8 mouse cellular contexts compared by ENCODE assay signal in genomic region chrX:99974803-99975202, GRCm38 (mm10). TPM values are rescaled to one million over a fixed set of nuclear protein-coding genes. Genes with fewer than 3 reads are reported as not detected.
DNase-seq lines count a peak whose midpoint lies in the region; ATAC-seq lines count a peak whose summit lies in the region.

No protein-coding gene starts in this region.

- WGBS in kidney, embryonic 14.5 days, result 37% methylated on average over 5 of the region's 5 CpGs
- WGBS in embryonic facial prominence, embryonic 13.5 days, result 36% methylated on average over 5 of the region's 5 CpGs
- 26% methylated on average over 5 of the region's 5 CpGs for WGBS in hindbrain, embryonic 15.5 days
- 25% methylated on average over 5 of the region's 5 CpGs for WGBS in midbrain, embryonic 15.5 days

- no peaks in the 10 kb centered on the region for H3K9me3 ChIP-seq in kidney, embryonic 14.5 days (ENCODE audit: control insufficient read depth, low read length)
- H3K9me3 ChIP-seq in embryonic facial prominence, embryonic 13.5 days, result no peaks in the 10 kb centered on the region
- no peaks in the 10 kb centered on the region for H3K9me3 ChIP-seq in hindbrain, embryonic 15.5 days
- H3K9me3 ChIP-seq in midbrain, embryonic 15.5 days, result no peaks in the 10 kb centered on the region

- no peaks in the 10 kb centered on the region; the same call in 1 of the 2 replicates for H3K27me3 ChIP-seq in kidney, embryonic 14.5 days (ENCODE audit: control insufficient read depth, insufficient read depth, low read length)
- H3K27me3 ChIP-seq in embryonic facial prominence, embryonic 13.5 days, result peaks cover 37% of the 10 kb centered on the region
- H3K27me3 ChIP-seq in hindbrain, embryonic 15.5 days, result peaks cover 8% of the 10 kb centered on the region; the same call in 1 of the 2 replicates
- H3K27me3 ChIP-seq in midbrain, embryonic 15.5 days (replicated peaks), result peaks cover 10% of the 10 kb centered on the region

- no peak overlapping the region for H3K9ac ChIP-seq in kidney, embryonic 14.5 days (ENCODE audit: low read depth, low read length)
- no peak overlapping the region for H3K9ac ChIP-seq in embryonic facial prominence, embryonic 13.5 days
- no peak overlapping the region for H3K9ac ChIP-seq in hindbrain, embryonic 15.5 days
- H3K9ac ChIP-seq in midbrain, embryonic 15.5 days, result no peak overlapping the region

- peak overlapping the region; percentile 49; the same call in 1 of the 2 replicates for H3K4me3 ChIP-seq in kidney, embryonic 14.5 days (ENCODE audit: low read length)
- peak overlapping the region; percentile 57 for H3K4me3 ChIP-seq in embryonic facial prominence, embryonic 13.5 days
- H3K4me3 ChIP-seq in hindbrain, embryonic 15.5 days, result peak overlapping the region; percentile 60
- peak overlapping the region; percentile 58 for H3K4me3 ChIP-seq in midbrain, embryonic 15.5 days

- ATAC-seq in kidney, embryonic 14.5 days (ENCODE audit: low FRiP score, low TSS enrichment), result no peak
- no peak for ATAC-seq in embryonic facial prominence, embryonic 13.5 days (ENCODE audit: insufficient number of reproducible peaks, insufficient read depth, low FRiP score, low TSS enrichment, low read depth)
- peak; percentile 25 for ATAC-seq in hindbrain, embryonic 15.5 days (ENCODE audit: low FRiP score, low read depth)
- ATAC-seq in midbrain, embryonic 15.5 days (replicated peaks), result peak; percentile 21

- H3K36me3 ChIP-seq in kidney, embryonic 14.5 days (ENCODE audit: control insufficient read depth, insufficient read depth, low read length), result no peaks in the 10 kb centered on the region
- H3K36me3 ChIP-seq in embryonic facial prominence, embryonic 13.5 days, result no peaks in the 10 kb centered on the region
- H3K36me3 ChIP-seq in hindbrain, embryonic 15.5 days, result no peaks in the 10 kb centered on the region
- no peaks in the 10 kb centered on the region for H3K36me3 ChIP-seq in midbrain, embryonic 15.5 days (replicated peaks)

- DNase-seq in kidney, postnatal 25 days, result no peak
- DNase-seq in right cerebral cortex, postnatal 25 days, result no peak
- DNase-seq in cerebellum, postnatal 10 days, result no peak
- DNase-seq in left cerebral cortex, postnatal 4 days, result no peak

- H3K27ac ChIP-seq in kidney, embryonic 14.5 days (ENCODE audit: low read depth, low read length), result no peak overlapping the region
- H3K27ac ChIP-seq in embryonic facial prominence, embryonic 13.5 days, result no peak overlapping the region
- H3K27ac ChIP-seq in hindbrain, embryonic 15.5 days (replicated peaks), result no peak overlapping the region
- no peak overlapping the region for H3K27ac ChIP-seq in midbrain, embryonic 15.5 days

- H3K4me2 ChIP-seq in kidney, embryonic 14.5 days (replicated peaks; ENCODE audit: low read depth, low read length), result peak overlapping the region; percentile 79
- peak overlapping the region; percentile 79 for H3K4me2 ChIP-seq in embryonic facial prominence, embryonic 13.5 days
- H3K4me2 ChIP-seq in hindbrain, embryonic 15.5 days, result peak overlapping the region; percentile 91
- peak overlapping the region; percentile 88 for H3K4me2 ChIP-seq in midbrain, embryonic 15.5 days

- intact Hi-C loops in left cerebral cortex, postnatal 4 days (cut with DNase I), result loop anchor here (5.0 kb wide), 1 partner anchor 148 kb away; no protein-coding TSS in a partner anchor

- H3K4me1 ChIP-seq in kidney, embryonic 14.5 days (ENCODE audit: control insufficient read depth, insufficient read depth, low read length), result no peaks in the 10 kb centered on the region
- H3K4me1 ChIP-seq in embryonic facial prominence, embryonic 13.5 days, result no peaks in the 10 kb centered on the region
- H3K4me1 ChIP-seq in hindbrain, embryonic 15.5 days (replicated peaks), result no peaks in the 10 kb centered on the region
- H3K4me1 ChIP-seq in midbrain, embryonic 15.5 days, result peaks cover 3% of the 10 kb centered on the region; the same call in 1 of the 2 replicates

RNA-seq across cellular contexts. Expression of gene Eda, which starts 0.6 kb away (rescaled TPM):
- 1.2 and 1.6 TPM in 2 replicates for polyA plus RNA-seq in kidney, embryonic 14.5 days (2014; fragmentation: Nextera tagmentation; extraction: Ambion mirVana)
- 3.3 TPM in 2 replicates for polyA plus RNA-seq in embryonic facial prominence, embryonic 13.5 days (2015; fragmentation: Nextera tagmentation; extraction: Ambion mirVana)
- polyA plus RNA-seq in hindbrain, embryonic 15.5 days (2015; fragmentation: Nextera tagmentation; extraction: Ambion mirVana), result 2.0 and 2.7 TPM in 2 replicates
- 1.8 and 1.9 TPM in 2 replicates for polyA plus RNA-seq in midbrain, embryonic 15.5 days (2015; fragmentation: Nextera tagmentation; extraction: Ambion mirVana)
- 10 to 100 TPM in 1 of 2 experiments, 1 to 10 TPM in 1; 9.7 to 10.1 TPM for total RNA-seq in left cerebral cortex, postnatal 4 days (2021)

Comparison
In these comparisons a context has a peak if more than half of its experiments do, and no peak if none do; other contexts are left out.
1. ATAC-seq: peak in hindbrain, embryonic 15.5 days (single experiment) and midbrain, embryonic 15.5 days (single experiment); none in kidney, embryonic 14.5 days (single experiment) and embryonic facial prominence, embryonic 13.5 days (single experiment).
2. Peak in every context shown above with its lines, with median percentiles within 50 percentile points of each other: H3K4me2 ChIP-seq and H3K4me3 ChIP-seq.